Mouse (Mus musculus): Measurements from ENCODE around the gene Anxa4. TPM values are rescaled to one million over a fixed set of nuclear protein-coding genes. Genes with fewer than 3 reads are reported as not detected.

Gene Anxa4
- polyA plus RNA-seq, 1 experiment from 2014 or later: 146 TPM

DNA sequence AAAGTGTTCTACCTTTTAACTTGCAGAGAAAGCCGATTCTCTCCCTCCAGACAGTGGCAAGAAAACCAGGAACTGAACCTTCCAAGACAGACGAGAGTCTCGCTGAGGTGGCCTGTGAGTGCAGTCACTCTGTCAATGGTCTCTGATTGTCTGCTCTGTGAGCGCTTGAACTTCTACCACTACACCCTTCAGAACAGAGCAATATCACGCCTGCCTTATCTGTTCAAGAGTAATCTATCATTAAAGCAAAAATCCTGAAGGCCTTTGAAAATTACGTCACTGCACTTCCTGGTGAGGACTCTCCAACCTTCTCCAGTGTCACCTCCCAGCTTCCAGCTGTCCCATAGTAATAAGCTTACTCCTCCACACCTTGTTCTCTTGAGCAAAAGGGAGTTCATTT lies 18.4 kb downstream of the Anxa4 start:
- Histone ChIP-seq H3K4me2 (ENCODE audit: low read depth, low read length) (no peak overlapping the region), H3K9ac (ENCODE audit: low read length) (no peak overlapping the region), H3K27ac (ENCODE audit: low read length) (no peak overlapping the region), H3K9me3 (replicated peaks; ENCODE audit: control insufficient read depth, low read length) (no peaks in the 10 kb centered on the region), H3K27me3 (ENCODE audit: control insufficient read depth, insufficient read depth, low read length) (no peaks in the 10 kb centered on the region), H3K4me1 (ENCODE audit: control insufficient read depth, insufficient read depth, low read length) (no peaks in the 10 kb centered on the region; the same call in 1 of the 2 replicates), H3K4me3 (replicated peaks; ENCODE audit: low read length) (no peak overlapping the region), H3K36me3 (ENCODE audit: control insufficient read depth, insufficient read depth, low read length) (no peaks in the 10 kb centered on the region)
- 69% methylated on average over 6 of the region's 6 CpGs for WGBS
- ATAC-seq (ENCODE audit: insufficient read depth, low FRiP score): peak; percentile 57; the same call in 1 of the 2 replicates

DNA sequence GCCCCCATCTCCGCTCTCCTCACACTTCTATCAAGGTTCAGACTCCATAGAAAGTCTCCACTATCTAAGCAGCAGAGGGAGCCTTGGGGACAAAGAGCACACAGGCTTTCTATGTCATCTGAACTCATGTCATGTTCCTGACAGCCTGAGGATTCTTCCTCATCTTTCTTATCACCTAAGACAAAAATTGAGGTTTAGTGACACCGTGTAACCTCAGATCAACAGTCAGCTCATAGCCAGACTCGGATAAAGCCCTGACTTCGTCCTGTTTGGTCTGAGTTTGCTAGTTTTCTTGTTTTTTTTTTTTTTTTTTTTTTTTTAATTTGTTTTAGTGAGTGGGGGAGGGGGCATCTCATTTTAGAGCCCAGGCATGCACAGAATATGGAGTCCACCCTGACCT lies 19.6 kb downstream of the Anxa4 start:
- no peaks in the 10 kb centered on the region for H3K9me3 ChIP-seq (replicated peaks; ENCODE audit: control insufficient read depth, low read length)
- no peaks in the 10 kb centered on the region; the same call in 1 of the 2 replicates for H3K4me1 ChIP-seq (ENCODE audit: control insufficient read depth, insufficient read depth, low read length)
- WGBS: 78% methylated on average over 4 of the region's 4 CpGs
- H3K9ac ChIP-seq (ENCODE audit: low read length): no peak overlapping the region
- no peaks in the 10 kb centered on the region for H3K27me3 ChIP-seq (ENCODE audit: control insufficient read depth, insufficient read depth, low read length)
- no peaks in the 10 kb centered on the region for H3K36me3 ChIP-seq (ENCODE audit: control insufficient read depth, insufficient read depth, low read length)
- no peak for ATAC-seq (ENCODE audit: insufficient read depth, low FRiP score)
- no peak overlapping the region for H3K27ac ChIP-seq (ENCODE audit: low read length)
- H3K4me3 ChIP-seq (replicated peaks; ENCODE audit: low read length): no peak overlapping the region
- H3K4me2 ChIP-seq (ENCODE audit: low read depth, low read length): no peak overlapping the region

- Histone ChIP-seq H3K4me1 (ENCODE audit: control insufficient read depth, insufficient read depth, low read length) (no peaks in the 10 kb centered on the region; the same call in 1 of the 2 replicates), H3K27me3 (ENCODE audit: control insufficient read depth, insufficient read depth, low read length) (no peaks in the 10 kb centered on the region), H3K36me3 (ENCODE audit: control insufficient read depth, insufficient read depth, low read length) (no peaks in the 10 kb centered on the region), H3K27ac (ENCODE audit: low read length) (peak overlapping the region; percentile 67), H3K9ac (ENCODE audit: low read length) (no peak overlapping the region), H3K4me3 (replicated peaks; ENCODE audit: low read length) (no peak overlapping the region), H3K4me2 (ENCODE audit: low read depth, low read length) (no peak overlapping the region), H3K9me3 (replicated peaks; ENCODE audit: control insufficient read depth, low read length) (no peaks in the 10 kb centered on the region)
- 65% methylated on average over 7 of the region's 7 CpGs for WGBS
- ATAC-seq (ENCODE audit: insufficient read depth, low FRiP score): peak; percentile 45; the same call in 1 of the 2 replicates
Measured at GRCm38 (mm10) chr6:86772631-86773030, 20.8 kb downstream of the Anxa4 start.

DNA sequence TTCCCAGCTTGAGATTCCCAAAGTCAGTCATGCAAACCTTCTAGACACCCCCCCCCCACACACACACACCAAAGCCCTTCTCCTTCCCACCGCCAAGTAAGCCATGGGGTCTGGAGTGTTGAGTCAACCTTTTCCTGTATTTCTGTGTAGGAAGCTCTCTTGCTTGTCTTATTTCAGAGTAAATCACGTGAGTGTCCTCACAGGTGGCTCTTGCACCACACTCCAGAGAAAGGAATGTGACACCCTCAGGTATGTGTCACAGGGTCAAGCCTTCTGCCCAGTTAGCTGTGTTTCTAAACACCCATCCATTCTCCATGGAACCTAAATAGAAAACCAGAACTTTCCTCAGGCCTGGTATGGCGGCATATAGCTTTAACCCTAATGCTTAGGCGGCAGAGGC lies 24.4 kb downstream of the Anxa4 start:
- Histone ChIP-seq H3K4me1 (ENCODE audit: control insufficient read depth, insufficient read depth, low read length) (peaks cover 3% of the 10 kb centered on the region; the same call in 1 of the 2 replicates), H3K4me2 (ENCODE audit: low read depth, low read length) (no peak overlapping the region), H3K27ac (ENCODE audit: low read length) (no peak overlapping the region), H3K27me3 (ENCODE audit: control insufficient read depth, insufficient read depth, low read length) (no peaks in the 10 kb centered on the region), H3K36me3 (ENCODE audit: control insufficient read depth, insufficient read depth, low read length) (no peaks in the 10 kb centered on the region), H3K9me3 (replicated peaks; ENCODE audit: control insufficient read depth, low read length) (no peaks in the 10 kb centered on the region), H3K9ac (ENCODE audit: low read length) (no peak overlapping the region), H3K4me3 (replicated peaks; ENCODE audit: low read length) (no peak overlapping the region)
- WGBS: 81% methylated on average over 4 of the region's 4 CpGs
- no peak for ATAC-seq (ENCODE audit: insufficient read depth, low FRiP score)

DNA sequence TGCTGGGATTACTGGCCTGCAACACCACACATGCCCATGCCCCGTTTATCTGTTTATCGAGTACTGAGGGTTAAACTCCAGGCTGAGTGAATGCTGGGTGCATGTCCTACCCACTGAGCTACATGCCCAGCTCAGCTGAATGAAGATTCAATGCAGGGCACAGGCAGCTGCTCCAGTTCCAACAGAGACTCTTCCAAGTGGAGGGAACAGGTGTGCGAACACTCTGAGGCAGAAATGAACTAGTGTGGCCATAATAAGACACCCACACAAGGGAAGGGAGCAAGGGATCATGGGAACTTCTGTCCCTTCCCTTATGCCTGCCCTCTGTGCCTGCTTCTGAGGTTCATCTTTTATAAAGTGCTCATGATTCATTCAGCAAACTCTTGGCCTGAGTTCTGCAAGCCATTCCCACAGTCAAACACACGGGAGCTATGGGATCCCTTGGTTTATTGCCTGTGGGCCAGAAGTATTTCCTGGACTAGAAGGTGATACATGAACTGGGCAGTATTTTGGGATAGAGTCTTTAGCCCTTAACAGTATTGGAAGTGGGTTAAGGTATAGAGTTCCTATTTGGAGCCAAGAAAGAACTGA lies 25.1 kb downstream of the Anxa4 start:
- Histone ChIP-seq H3K36me3 (ENCODE audit: control insufficient read depth, insufficient read depth, low read length) (no peaks in the 10 kb centered on the region), H3K4me3 (replicated peaks; ENCODE audit: low read length) (no peak overlapping the region), H3K27me3 (ENCODE audit: control insufficient read depth, insufficient read depth, low read length) (no peaks in the 10 kb centered on the region), H3K9ac (ENCODE audit: low read length) (no peak overlapping the region), H3K4me1 (ENCODE audit: control insufficient read depth, insufficient read depth, low read length) (peaks cover 3% of the 10 kb centered on the region; the same call in 1 of the 2 replicates), H3K4me2 (ENCODE audit: low read depth, low read length) (no peak overlapping the region), H3K9me3 (replicated peaks; ENCODE audit: control insufficient read depth, low read length) (no peaks in the 10 kb centered on the region), H3K27ac (ENCODE audit: low read length) (no peak overlapping the region)
- ATAC-seq (ENCODE audit: insufficient read depth, low FRiP score): no peak
- WGBS: 81% methylated on average over 4 of the region's 4 CpGs

- Histone ChIP-seq H3K4me3 (replicated peaks; ENCODE audit: low read length) (no peak overlapping the region), H3K36me3 (ENCODE audit: control insufficient read depth, insufficient read depth, low read length) (no peaks in the 10 kb centered on the region), H3K9me3 (replicated peaks; ENCODE audit: control insufficient read depth, low read length) (no peaks in the 10 kb centered on the region), H3K9ac (ENCODE audit: low read length) (no peak overlapping the region), H3K4me2 (ENCODE audit: low read depth, low read length) (no peak overlapping the region), H3K27me3 (ENCODE audit: control insufficient read depth, insufficient read depth, low read length) (no peaks in the 10 kb centered on the region), H3K4me1 (ENCODE audit: control insufficient read depth, insufficient read depth, low read length) (peaks cover 3% of the 10 kb centered on the region; the same call in 1 of the 2 replicates), H3K27ac (ENCODE audit: low read length) (no peak overlapping the region)
- WGBS: 72% methylated on average over 3 of the region's 3 CpGs
- no peak for ATAC-seq (ENCODE audit: insufficient read depth, low FRiP score)
Measured at GRCm38 (mm10) chr6:86767465-86767864, 25.9 kb downstream of the Anxa4 start.

DNA sequence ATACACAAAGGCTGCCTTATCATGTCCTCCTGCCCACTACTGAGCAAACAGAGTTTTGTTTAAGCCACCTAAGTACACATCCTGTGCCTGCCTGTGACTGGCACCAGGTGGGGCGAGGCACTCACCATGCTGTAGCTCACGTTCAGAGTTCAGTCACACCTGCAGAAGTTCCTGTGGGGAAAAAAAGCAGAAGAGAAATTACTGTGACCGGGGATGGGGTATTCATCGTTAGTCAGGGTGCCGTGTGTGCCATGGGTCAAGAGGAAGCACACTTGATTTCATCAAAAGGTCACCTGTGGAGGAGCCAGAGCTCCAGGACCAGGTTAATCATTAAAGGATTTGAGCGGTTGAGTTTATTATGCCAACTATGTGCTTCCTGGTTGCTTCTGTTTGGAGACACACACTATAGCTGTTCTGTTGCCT lies 27.7 kb downstream of the Anxa4 start:
- H3K4me1 ChIP-seq (ENCODE audit: control insufficient read depth, insufficient read depth, low read length): 0 out of 2 replicates have a peak, but pooled peaks cover 3% of the 10 kb centered on the region
- H3K36me3 ChIP-seq (ENCODE audit: control insufficient read depth, insufficient read depth, low read length): no peaks in the 10 kb centered on the region
- no peak overlapping the region for H3K4me3 ChIP-seq (replicated peaks; ENCODE audit: low read length)
- peak overlapping the region; percentile 78 for H3K27ac ChIP-seq (ENCODE audit: low read length)
- no peak overlapping the region for H3K4me2 ChIP-seq (ENCODE audit: low read depth, low read length)
- peak; percentile 89 for ATAC-seq (ENCODE audit: insufficient read depth, low FRiP score)
- no peak overlapping the region for H3K9ac ChIP-seq (ENCODE audit: low read length)
- H3K27me3 ChIP-seq (ENCODE audit: control insufficient read depth, insufficient read depth, low read length): no peaks in the 10 kb centered on the region
- no peaks in the 10 kb centered on the region for H3K9me3 ChIP-seq (replicated peaks; ENCODE audit: control insufficient read depth, low read length)
- WGBS: 39% methylated on average over 6 of the region's 6 CpGs

- H3K4me1 ChIP-seq (ENCODE audit: control insufficient read depth, insufficient read depth, low read length): no peaks in the 10 kb centered on the region
- 89% methylated on average over 10 of the region's 10 CpGs for WGBS
- H3K4me3 ChIP-seq (replicated peaks; ENCODE audit: low read length): no peak overlapping the region
- no peak overlapping the region for H3K4me2 ChIP-seq (ENCODE audit: low read depth, low read length)
- peak; percentile 53; the same call in 1 of the 2 replicates for ATAC-seq (ENCODE audit: insufficient read depth, low FRiP score)
- H3K36me3 ChIP-seq (ENCODE audit: control insufficient read depth, insufficient read depth, low read length): peaks cover 13% of the 10 kb centered on the region
- H3K27me3 ChIP-seq (ENCODE audit: control insufficient read depth, insufficient read depth, low read length): no peaks in the 10 kb centered on the region
- no peak overlapping the region for H3K9ac ChIP-seq (ENCODE audit: low read length)
- H3K9me3 ChIP-seq (replicated peaks; ENCODE audit: control insufficient read depth, low read length): no peaks in the 10 kb centered on the region
- H3K27ac ChIP-seq (ENCODE audit: low read length): no peak overlapping the region
Measured at GRCm38 (mm10) chr6:86754105-86754863, 39.1 kb downstream of the Anxa4 start.

GRCm38 (mm10) chr6:86752843-86753485 lies 40.4 kb downstream of the Anxa4 start:
- Histone ChIP-seq H3K27me3 (ENCODE audit: control insufficient read depth, insufficient read depth, low read length) (no peaks in the 10 kb centered on the region), H3K4me1 (ENCODE audit: control insufficient read depth, insufficient read depth, low read length) (no peaks in the 10 kb centered on the region), H3K36me3 (ENCODE audit: control insufficient read depth, insufficient read depth, low read length) (peaks cover 13% of the 10 kb centered on the region), H3K4me2 (ENCODE audit: low read depth, low read length) (no peak overlapping the region), H3K27ac (ENCODE audit: low read length) (0 out of 2 replicates have a peak overlapping the region, but pooled peaks have one; percentile 2), H3K9ac (ENCODE audit: low read length) (no peak overlapping the region), H3K9me3 (replicated peaks; ENCODE audit: control insufficient read depth, low read length) (no peaks in the 10 kb centered on the region), H3K4me3 (replicated peaks; ENCODE audit: low read length) (no peak overlapping the region)
- no peak for ATAC-seq (ENCODE audit: insufficient read depth, low FRiP score)
- 75% methylated on average over 5 of the region's 5 CpGs for WGBS

Measured in stomach, embryonic 16.5 days (tissue).